Mouse (Mus musculus) midbrain, postnatal 0 days (tissue): ENCODE measurements around the gene Prss29. TPM values are rescaled to one million over a fixed set of nuclear protein-coding genes. Genes with fewer than 3 reads are reported as not detected.

Experiments
- ATAC-seq: fragments of 200-750 bp; cut with Nextera tagmentation; 2 replicates; pipeline ENCODE4 v1.8.0; 2017; ENCODE audit warnings: moderate number of reproducible peaks, mild to moderate bottlenecking, moderate TSS enrichment, moderate library complexity; ENCODE audit not compliant: low FRiP score
- DNase-seq: peaks from one replicate; pipeline ENCODE4 v3.0.0-alpha.2; 2015; ENCODE audit warnings: low spot score
- H3K27ac ChIP-seq: fragments of 300-500 bp; sonication (generic); 2 replicates; pipeline ENCODE4 v1.5.1; 2014; ENCODE audit warnings: low read depth, mild to moderate bottlenecking, low read length, mixed read lengths
- H3K27me3 ChIP-seq: fragments of 300-500 bp; sonication (generic); 2 replicates; pipeline ENCODE4 v1.6.1; 2014; ENCODE audit warnings: low read length, control low read depth, mixed read lengths; ENCODE audit not compliant: insufficient read depth
- H3K36me3 ChIP-seq: fragments of 300-500 bp; sonication (generic); 2 replicates; pipeline ENCODE4 v1.6.1; 2014; ENCODE audit warnings: low read length, control low read depth, mixed read lengths; ENCODE audit not compliant: insufficient read depth
- H3K4me1 ChIP-seq: fragments of 300-500 bp; sonication (generic); 2 replicates; pipeline ENCODE4 v1.6.1; 2014; ENCODE audit warnings: mild to moderate bottlenecking, control low read depth, antibody characterized with exemption, low read length, mixed read lengths; ENCODE audit not compliant: insufficient read depth
- H3K4me2 ChIP-seq: fragments of 300-500 bp; sonication (generic); 2 replicates; pipeline ENCODE4 v1.6.1; 2014; ENCODE audit warnings: low read depth, mild to moderate bottlenecking, low read length, mixed read lengths; ENCODE audit not compliant: poor library complexity, severe bottlenecking
- H3K4me3 ChIP-seq: fragments of 300-500 bp; sonication (generic); 2 replicates; pipeline ENCODE4 v1.5.1; 2014; ENCODE audit warnings: low read depth, mild to moderate bottlenecking, low read length, moderate library complexity
- H3K9ac ChIP-seq: fragments of 300-500 bp; sonication (generic); replicated peaks from 2 replicates; pipeline ENCODE4 v1.6.1; 2014; ENCODE audit warnings: mild to moderate bottlenecking, low read length, moderate library complexity, mixed read lengths; ENCODE audit not compliant: poor library complexity, severe bottlenecking
- H3K9me3 ChIP-seq: fragments of 300-500 bp; sonication (generic); 2 replicates; pipeline ENCODE4 v1.6.1; 2016; ENCODE audit warnings: low read length, control low read depth
- CTCF ChIP-seq: IDR thresholded peaks from 2 replicates; pipeline ENCODE4 v1.5.1; 2016; ENCODE audit warnings: antibody characterized with exemption, mild to moderate bottlenecking
- WGBS: fragments of 180-500 bp; shearing (Covaris S2); extraction: QIAGEN DNeasy Blood & Tissue Kit; methylation state at CpG from one replicate; pipeline ENCODE4 v1.1.7; 2014; 5-methylcytosine and 5-hydroxymethylcytosine counted together
- polyA plus RNA-seq: library from polyadenylated mRNA; unstranded; fragments of >200 nt; fragmentation: Nextera tagmentation; extraction: Ambion mirVana; gene quantifications from 2 replicates; pipeline ENCODE4 v1.2.1, GENCODE M21; 2015
- total RNA-seq: library from RNA; depleted of rRNA; stranded (reverse); fragments of >200 nt; gene quantifications from 2 replicates; pipeline ENCODE4 v1.2.3, GENCODE M21; 2014

Gene Prss29
- total and polyA plus RNA-seq, 2 experiments from 2014 or later, result not detected

GRCm38 (mm10) chr17:25293495-25293894 is 25.0 kb upstream of the Prss29 start:
- Histone ChIP-seq H3K27me3 (no peaks in the 10 kb centered on the region), H3K9ac (no peak overlapping the region), H3K4me1 (no peaks in the 10 kb centered on the region), H3K9me3 (no peaks in the 10 kb centered on the region), H3K4me2 (no peak overlapping the region), H3K27ac (no peak overlapping the region), H3K4me3 (no peak overlapping the region), H3K36me3 (no peaks in the 10 kb centered on the region)
- DNase-seq (no peak), ATAC-seq (no peak)
- TF ChIP-seq CTCF, result no peak
- 72% methylated on average over 5 of the region's 5 CpGs for WGBS

- no peak for ATAC-seq
- no peaks in the 10 kb centered on the region for H3K36me3 ChIP-seq
- no peak overlapping the region for H3K4me2 ChIP-seq
- H3K27me3 ChIP-seq, result no peaks in the 10 kb centered on the region
- no peaks in the 10 kb centered on the region for H3K9me3 ChIP-seq
- WGBS, result 48% methylated on average over 1 of the region's 1 CpGs
- no peak for DNase-seq
- H3K9ac ChIP-seq, result no peak overlapping the region
- no peak overlapping the region for H3K4me3 ChIP-seq
- no peak overlapping the region for H3K27ac ChIP-seq
- H3K4me1 ChIP-seq, result no peaks in the 10 kb centered on the region
- no peak for TF ChIP-seq CTCF
Measured at GRCm38 (mm10) chr17:25294111-25294510, 24.3 kb upstream of the Prss29 start.

GRCm38 (mm10) chr17:25298094-25298493 is 20.4 kb upstream of the Prss29 start, which contains the start of gene Prss34:
TSS of gene Prss34 (plus strand) at chr17:25298394.
- 86% methylated on average over 5 of the region's 5 CpGs for WGBS
- Histone ChIP-seq H3K4me3 (no peak within 1 kb of the TSS), H3K9me3 (no peaks in the 10 kb centered on the region), H3K4me1 (no peaks in the 10 kb centered on the region), H3K27me3 (no peaks in the 10 kb centered on the region), H3K4me2 (no peak within 1 kb of the TSS), H3K36me3 (no peaks in the 10 kb centered on the region), H3K27ac (no peak within 1 kb of the TSS), H3K9ac (no peak within 1 kb of the TSS)
- DNase-seq, result no peak
- no peak for TF ChIP-seq CTCF
- ATAC-seq, result no peak

GRCm38 (mm10) chr17:25308346-25308745 is 10.1 kb upstream of the Prss29 start, which contains the start of gene Prss28:
TSS of gene Prss28 (plus strand) at chr17:25308646.
- H3K4me2 ChIP-seq, result no peak within 1 kb of the TSS
- ATAC-seq, result no peak
- no peak within 1 kb of the TSS for H3K9ac ChIP-seq
- H3K27ac ChIP-seq, result no peak within 1 kb of the TSS
- no peaks in the 10 kb centered on the region for H3K4me1 ChIP-seq
- peaks cover 4% of the 10 kb centered on the region for H3K27me3 ChIP-seq
- no peaks in the 10 kb centered on the region for H3K36me3 ChIP-seq
- 87% methylated on average over 4 of the region's 4 CpGs for WGBS
- H3K4me3 ChIP-seq, result no peak within 1 kb of the TSS
- no peaks in the 10 kb centered on the region for H3K9me3 ChIP-seq
- TF ChIP-seq CTCF, result no peak
- no peak for DNase-seq

- Histone ChIP-seq H3K4me3 (no peak overlapping the region), H3K4me2 (no peak overlapping the region), H3K27ac (no peak overlapping the region), H3K9me3 (no peaks in the 10 kb centered on the region), H3K4me1 (no peaks in the 10 kb centered on the region), H3K36me3 (no peaks in the 10 kb centered on the region), H3K9ac (no peak overlapping the region), H3K27me3 (no peaks in the 10 kb centered on the region)
- no peak for ATAC-seq
- no peak for TF ChIP-seq CTCF
- DNase-seq, result no peak
- WGBS, result 92% methylated on average over 8 of the region's 8 CpGs
Measured at GRCm38 (mm10) chr17:25320819-25321218, 2.4 kb downstream of the Prss29 start.

- H3K27me3 ChIP-seq, result no peaks in the 10 kb centered on the region
- 28% methylated on average over 2 of the region's 2 CpGs for WGBS
- no peak for TF ChIP-seq CTCF
- no peaks in the 10 kb centered on the region for H3K4me1 ChIP-seq
- H3K4me2 ChIP-seq, result no peak overlapping the region
- ATAC-seq, result no peak
- no peak overlapping the region for H3K4me3 ChIP-seq
- H3K9ac ChIP-seq, result no peak overlapping the region
- no peak overlapping the region for H3K27ac ChIP-seq
- no peaks in the 10 kb centered on the region for H3K9me3 ChIP-seq
- H3K36me3 ChIP-seq, result no peaks in the 10 kb centered on the region
- DNase-seq, result no peak
Measured at GRCm38 (mm10) chr17:25322930-25323329, 4.5 kb downstream of the Prss29 start.
